Mouse (Mus musculus) kidney, postnatal 25 days (tissue): Measurements from ENCODE around the gene Hmgcll1.

ENCODE experiments used
- DNase-seq, 2 experiments: peaks; one replicate each; pipeline ENCODE4 v3.0.0; 2021; ENCODE audit warnings: mixed read lengths in 2 of 2

The Hmgcll1 gene

GRCm38 (mm10) chr9:76014631-76015531 lies at the start of gene Hmgcll1:
Hmgcll1 (plus strand) TSS chr9:76014855.
- peak in 1 of 2 experiments; percentile 38 for DNase-seq

DNA sequence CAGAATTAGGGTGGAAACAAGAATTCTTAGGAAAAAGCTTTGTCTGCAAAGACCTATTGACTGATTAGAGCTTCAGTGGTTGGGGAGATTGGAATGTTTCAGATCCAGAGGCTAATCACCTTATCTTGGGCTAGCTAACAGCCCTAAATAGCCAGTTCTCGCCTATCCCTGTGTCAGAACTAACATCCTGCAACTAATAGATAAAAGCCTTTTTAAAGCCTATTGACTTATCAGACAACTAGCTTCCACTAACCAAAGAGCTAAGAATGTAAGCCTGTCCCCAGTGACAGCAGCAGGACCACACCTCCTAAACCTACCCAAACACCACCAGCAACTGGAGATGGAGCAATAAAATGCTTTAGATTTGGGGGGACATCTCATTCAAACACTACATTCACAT lies 34.6 kb upstream of the Hmgcll1 start:
- DNase-seq: no peak

DNA sequence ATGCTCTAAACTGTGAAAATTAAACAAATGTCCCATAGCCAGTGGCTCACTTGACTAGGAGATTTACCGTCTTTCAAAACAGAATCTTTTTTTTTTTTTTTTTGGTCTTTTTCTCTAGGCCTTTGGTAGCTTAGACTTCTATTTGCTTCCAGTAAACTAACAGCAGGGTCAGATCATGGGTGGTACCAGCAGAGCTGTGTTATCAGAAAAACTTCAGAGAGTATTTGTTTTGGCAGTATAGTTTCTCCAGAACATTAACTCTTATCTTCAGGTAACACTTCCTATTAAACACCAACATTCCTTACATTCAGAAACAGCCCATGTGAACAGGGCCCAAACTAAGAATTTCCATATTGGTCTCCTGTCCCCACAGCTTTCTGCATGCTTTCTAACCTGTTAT lies 33.5 kb upstream of the Hmgcll1 start:
- no peak for DNase-seq

DNA sequence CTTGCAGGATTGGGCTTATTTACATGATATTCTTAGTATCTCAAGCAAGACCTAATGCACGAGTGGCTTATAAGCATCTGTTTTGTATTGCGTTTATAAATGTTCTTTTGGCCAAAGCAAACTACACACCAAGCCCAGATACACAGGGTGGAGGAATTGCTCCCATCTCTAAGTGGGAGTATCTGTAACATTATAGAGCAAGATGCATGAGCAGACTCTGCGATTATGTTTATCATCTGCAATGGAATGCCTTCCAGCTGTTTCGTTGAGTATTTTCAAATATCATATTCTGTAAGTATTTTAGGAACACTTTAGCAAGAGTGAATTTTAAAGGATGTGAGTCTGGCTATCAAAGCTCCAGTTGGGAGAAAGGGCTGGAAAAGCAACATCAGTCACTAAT lies 25.2 kb upstream of the Hmgcll1 start:
- DNase-seq: no peak

- no peak for DNase-seq
Measured at GRCm38 (mm10) chr9:75998791-75999350, 15.8 kb upstream of the Hmgcll1 start.

- DNase-seq: no peak
Measured at GRCm38 (mm10) chr9:76000876-76001858, 13.5 kb upstream of the Hmgcll1 start.

- no peak for DNase-seq
Measured at GRCm38 (mm10) chr9:76003066-76003465, 11.6 kb upstream of the Hmgcll1 start.

- DNase-seq: no peak
Measured at GRCm38 (mm10) chr9:76003637-76004036, 11.0 kb upstream of the Hmgcll1 start.

DNA sequence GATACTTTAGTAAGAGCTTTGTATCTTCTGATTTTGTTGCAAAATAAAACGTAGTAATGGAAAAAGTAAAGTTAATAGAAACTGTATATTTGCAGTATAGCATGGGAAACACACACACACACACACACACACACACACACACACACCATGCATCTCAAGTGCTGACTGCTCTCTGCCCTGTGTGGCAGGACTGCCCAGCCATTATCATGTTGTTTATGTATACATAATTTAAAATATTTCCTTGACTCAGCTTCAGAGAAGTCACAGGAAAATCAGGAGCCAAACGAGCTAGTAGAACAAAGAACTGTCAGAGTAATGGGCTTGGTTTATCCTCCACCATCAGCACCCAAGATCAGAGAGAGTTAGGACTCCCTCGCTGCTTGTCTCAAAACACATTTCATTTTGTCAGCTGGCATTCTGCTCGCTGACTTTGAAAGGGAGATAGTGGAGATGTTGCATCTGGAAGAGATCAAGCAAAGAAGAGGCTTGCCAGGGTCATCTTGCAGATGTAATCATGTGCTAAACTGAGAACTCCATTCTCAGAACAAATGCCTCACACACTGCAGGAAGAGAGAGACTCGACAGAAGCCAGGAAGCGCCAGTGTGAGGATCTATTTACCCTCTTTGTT lies 7.2 kb upstream of the Hmgcll1 start:
- no peak for DNase-seq

DNA sequence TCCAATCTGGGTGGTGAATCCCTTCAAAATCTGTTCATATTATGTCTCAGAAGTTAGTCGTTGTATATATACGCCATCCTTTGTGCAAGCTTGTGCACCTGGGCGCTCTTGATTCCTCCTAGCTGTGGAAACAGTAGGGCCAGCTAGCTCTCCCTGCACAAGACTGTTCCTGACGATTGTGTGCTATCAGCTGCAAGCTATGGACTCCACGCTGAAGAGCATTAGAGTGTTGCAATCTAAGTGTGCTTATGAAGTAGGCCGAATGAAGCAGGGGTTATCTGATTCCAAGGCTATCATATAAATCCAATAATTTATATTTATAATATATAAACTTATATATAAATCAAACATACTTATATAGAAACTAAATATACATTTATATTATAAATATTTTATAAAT lies 866 bp upstream of the Hmgcll1 start:
- DNase-seq: no peak

DNA sequence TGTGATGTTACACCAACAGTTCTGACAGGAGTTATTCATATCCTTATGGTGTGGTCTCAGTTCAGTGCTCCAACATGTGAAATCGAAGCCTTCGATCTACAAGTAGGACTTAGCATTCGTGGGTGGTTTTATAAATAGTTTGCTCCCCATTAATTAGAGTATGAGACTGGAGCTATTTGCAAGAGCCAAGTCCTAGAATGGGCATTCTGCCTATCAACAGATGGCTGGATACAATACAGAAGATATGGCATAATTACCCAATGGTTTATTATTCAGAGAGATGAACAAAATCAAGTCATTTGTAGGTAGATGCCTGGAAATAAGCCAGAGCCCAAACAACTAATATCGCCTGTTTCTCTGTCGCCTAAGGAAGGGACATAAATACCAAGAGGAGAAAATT lies 1.3 kb downstream of the Hmgcll1 start:
- no peak for DNase-seq

GRCm38 (mm10) chr9:76016506-76016905 lies 1.9 kb downstream of the Hmgcll1 start:
- DNase-seq: no peak

DNA sequence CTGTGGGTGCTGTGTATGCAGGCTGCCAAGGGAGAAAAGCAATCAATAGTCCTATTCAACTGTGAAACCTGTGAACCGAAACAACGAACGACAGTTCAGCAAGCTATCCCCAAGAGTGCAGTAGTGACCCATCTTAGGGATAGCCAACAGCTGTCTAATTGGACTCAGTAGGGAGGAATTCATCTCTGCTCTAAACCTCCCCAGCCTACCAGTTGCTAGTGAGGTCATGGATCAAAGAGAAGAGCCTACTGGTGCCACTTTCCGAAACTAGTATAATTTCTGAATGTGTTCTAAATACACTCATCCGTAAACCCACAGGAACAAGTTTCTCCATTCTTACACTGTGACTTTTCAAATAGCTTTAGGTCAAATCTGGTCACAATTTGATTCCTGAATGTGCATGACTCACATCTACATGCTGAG lies 8.9 kb downstream of the Hmgcll1 start:
- no peak for DNase-seq

DNA sequence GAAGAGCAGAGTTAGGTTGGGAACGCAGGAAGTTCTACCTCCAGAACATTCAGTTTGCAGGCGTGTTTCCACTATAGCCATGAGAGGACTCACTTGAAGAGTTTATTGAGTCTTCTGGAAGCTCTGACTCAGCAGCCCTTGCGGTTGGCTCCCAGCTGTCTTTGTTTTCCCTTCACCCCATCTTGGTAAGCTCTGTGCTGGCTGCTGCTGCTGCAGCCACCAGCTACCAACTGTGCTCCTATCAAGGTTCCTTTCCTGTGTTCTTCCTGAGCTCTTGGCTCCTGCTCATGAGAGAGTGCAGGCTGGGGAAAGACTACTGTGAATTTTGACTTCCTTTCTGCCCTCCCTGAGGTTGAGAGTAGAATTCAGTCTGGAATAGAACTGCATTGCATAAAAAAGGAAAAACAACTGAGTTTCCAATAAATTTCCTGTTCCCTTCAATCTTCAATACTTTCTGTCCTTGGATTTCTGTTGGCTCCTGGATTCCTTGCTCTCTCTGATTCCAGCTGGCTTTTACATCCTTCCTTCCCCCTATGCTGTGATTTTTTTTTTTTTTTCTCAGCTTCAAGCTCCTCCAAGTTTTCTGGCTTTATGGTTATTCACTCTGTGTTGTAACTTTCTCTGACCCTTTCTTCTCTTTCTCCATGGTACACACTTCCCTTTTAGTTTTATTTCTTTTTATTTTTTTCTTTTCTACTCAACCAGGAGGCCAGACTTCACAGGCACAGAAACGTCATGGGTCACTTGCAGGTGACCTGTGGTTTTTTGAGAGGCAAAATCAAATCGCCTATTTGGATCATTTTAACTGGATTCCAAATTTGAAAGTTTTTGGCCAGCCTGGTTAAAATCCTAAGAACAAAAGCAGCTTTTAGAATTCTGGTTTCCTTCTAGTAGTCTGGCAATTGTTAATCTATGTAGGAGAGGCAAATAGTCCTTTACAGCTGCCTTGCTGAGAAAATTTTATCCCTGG lies 9.9 kb downstream of the Hmgcll1 start:
- no peak for DNase-seq

- DNase-seq: no peak
Measured at GRCm38 (mm10) chr9:76029471-76030199, 15.0 kb downstream of the Hmgcll1 start.

DNA sequence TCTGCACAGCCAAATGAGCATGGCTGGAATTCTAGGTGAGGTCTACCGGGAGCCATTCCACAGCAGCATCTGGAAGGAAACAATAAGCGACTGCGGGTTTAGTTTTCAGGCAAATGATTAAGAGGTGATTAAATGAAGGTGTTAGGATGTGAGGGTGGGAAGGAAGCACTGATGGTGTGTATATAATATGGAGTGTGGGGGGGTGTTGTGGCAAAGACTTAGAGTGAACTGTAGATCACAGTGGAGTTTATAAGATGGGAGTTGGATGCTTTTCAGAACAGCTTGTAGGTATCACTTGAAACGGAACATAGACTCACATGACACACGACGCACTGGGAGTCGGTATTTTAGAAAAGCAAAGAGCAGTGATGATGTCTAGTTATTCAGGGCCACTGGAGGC lies 20.4 kb downstream of the Hmgcll1 start:
- DNase-seq: no peak

GRCm38 (mm10) chr9:76038327-76039103 lies 23.9 kb downstream of the Hmgcll1 start:
- DNase-seq: no peak

GRCm38 (mm10) chr9:76039711-76040110 lies 25.1 kb downstream of the Hmgcll1 start:
- DNase-seq: no peak

- DNase-seq: peak in 1 of 2 experiments; percentile 55
Measured at GRCm38 (mm10) chr9:76043341-76043740, 28.7 kb downstream of the Hmgcll1 start.

- DNase-seq: no peak
Measured at GRCm38 (mm10) chr9:76060935-76061334, 46.3 kb downstream of the Hmgcll1 start.
